ENCODE assay signal across 7 mouse cellular contexts in the genomic region with DNA sequence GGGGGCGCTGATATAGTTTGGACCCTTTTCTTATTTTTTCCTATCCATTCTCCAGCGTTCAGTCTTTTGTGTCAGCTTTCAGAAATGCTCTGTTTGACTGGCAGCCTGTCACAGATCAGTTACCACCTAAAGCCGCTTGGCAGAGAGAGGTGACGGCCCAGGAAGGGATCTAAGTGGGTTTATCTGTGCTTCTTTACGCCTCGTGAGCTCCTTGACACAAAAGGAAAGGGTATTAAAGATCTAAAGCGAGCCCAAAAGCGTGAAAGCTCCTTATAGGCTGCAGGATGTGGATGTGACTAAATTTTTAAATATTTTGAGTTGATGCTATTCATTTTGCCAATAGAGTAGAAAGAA.
DNase-seq lines count a peak whose midpoint lies in the region; ATAC-seq lines count a peak whose summit lies in the region.

No protein-coding gene starts in this region.

- H3K4me2 ChIP-seq in lung, embryonic 15.5 days, result peak overlapping the region; percentile 24; the same call in 1 of the 2 replicates
- peak overlapping the region; percentile 43 for H3K4me2 ChIP-seq in forebrain, embryonic 14.5 days (ENCODE audit: low read length)
- H3K4me2 ChIP-seq in limb, embryonic 15.5 days, result peak overlapping the region; percentile 20; the same call in 1 of the 2 replicates

- no peak for ATAC-seq in lung, embryonic 15.5 days (ENCODE audit: borderline replicate concordance, extremely low read depth, low FRiP score, low TSS enrichment)
- ATAC-seq in forebrain, embryonic 14.5 days, result peak; percentile 89
- ATAC-seq in limb, embryonic 15.5 days (ENCODE audit: insufficient number of reproducible peaks, low FRiP score, low TSS enrichment, low read depth), result no peak
- ATAC-seq in activated CD4-positive, CD25-positive, alpha-beta regulatory T cell, adult 4 months, result no peak

- no peaks in the 10 kb centered on the region for H3K9me3 ChIP-seq in lung, embryonic 15.5 days
- H3K9me3 ChIP-seq in forebrain, embryonic 14.5 days (replicated peaks; ENCODE audit: control insufficient read depth, low read length), result no peaks in the 10 kb centered on the region
- no peaks in the 10 kb centered on the region for H3K9me3 ChIP-seq in limb, embryonic 15.5 days

- H3K4me1 ChIP-seq in lung, embryonic 15.5 days, result peaks cover 3% of the 10 kb centered on the region; the same call in 1 of the 2 replicates
- H3K4me1 ChIP-seq in forebrain, embryonic 14.5 days (ENCODE audit: control insufficient read depth, insufficient read depth, low read length), result peaks cover 16% of the 10 kb centered on the region; the same call in 1 of the 2 replicates
- H3K4me1 ChIP-seq in limb, embryonic 15.5 days, result peaks cover 4% of the 10 kb centered on the region; the same call in 1 of the 2 replicates

- DNase-seq in lung, postnatal 4 days, result no peak
- no peak for DNase-seq in forebrain, embryonic 14.5 days (ENCODE audit: low spot score)
- DNase-seq in urinary bladder, adult 2 months (ENCODE audit: low spot score), result no peak
- DNase-seq in c-Kit-positive CD71-positive TER-119-positive erythroid progenitor cells, embryonic 14.5 days (ENCODE audit: low spot score), result no peak

- no peak overlapping the region for H3K4me3 ChIP-seq in lung, embryonic 15.5 days
- H3K4me3 ChIP-seq in forebrain, embryonic 14.5 days (ENCODE audit: low read depth, low read length), result peak overlapping the region; percentile 8; the same call in 1 of the 2 replicates
- H3K4me3 ChIP-seq in limb, embryonic 15.5 days, result no peak overlapping the region

- no peak overlapping the region for H3K27ac ChIP-seq in lung, embryonic 15.5 days
- H3K27ac ChIP-seq in forebrain, embryonic 14.5 days (ENCODE audit: low read depth, low read length), result peak overlapping the region; percentile 90
- no peak overlapping the region for H3K27ac ChIP-seq in limb, embryonic 15.5 days

- no peaks in the 10 kb centered on the region for H3K36me3 ChIP-seq in lung, embryonic 15.5 days
- no peaks in the 10 kb centered on the region for H3K36me3 ChIP-seq in forebrain, embryonic 14.5 days (ENCODE audit: control insufficient read depth, insufficient read depth, low read length)
- no peaks in the 10 kb centered on the region for H3K36me3 ChIP-seq in limb, embryonic 15.5 days

- WGBS in lung, embryonic 15.5 days, result 9% methylated on average over 8 of the region's 8 CpGs
- 1% methylated on average over 8 of the region's 8 CpGs for WGBS in forebrain, embryonic 14.5 days
- WGBS in limb, embryonic 15.5 days, result 19% methylated on average over 8 of the region's 8 CpGs

- H3K27me3 ChIP-seq in lung, embryonic 15.5 days, result no peaks in the 10 kb centered on the region
- no peaks in the 10 kb centered on the region for H3K27me3 ChIP-seq in forebrain, embryonic 14.5 days (replicated peaks; ENCODE audit: control insufficient read depth, insufficient read depth, low read length)
- H3K27me3 ChIP-seq in limb, embryonic 15.5 days, result no peaks in the 10 kb centered on the region

- H3K9ac ChIP-seq in lung, embryonic 15.5 days, result no peak overlapping the region
- H3K9ac ChIP-seq in forebrain, embryonic 14.5 days (ENCODE audit: low read length), result peak overlapping the region; percentile 51; the same call in 1 of the 2 replicates
- H3K9ac ChIP-seq in limb, embryonic 15.5 days, result no peak overlapping the region
